Mouse (Mus musculus) embryonic fibroblast, embryonic 13.5 days (primary cell): Measurements from ENCODE around the gene Grasp.

Experiments
- CTCF ChIP-seq: IDR thresholded peaks from 2 replicates; pipeline ENCODE4 v1.5.1; 2011; ENCODE audit warnings: mild to moderate bottlenecking, control low read depth, low read length, moderate library complexity, borderline replicate concordance; ENCODE audit not compliant: insufficient read depth
- POLR2A ChIP-seq: IDR thresholded peaks from 2 replicates; pipeline ENCODE4 v1.6.1; 2011; ENCODE audit warnings: low read depth, mild to moderate bottlenecking, control low read depth, low read length, moderate library complexity

- TF ChIP-seq CTCF (no peak), POLR2A (no peak)
Measured at GRCm38 (mm10) chr15:101248029-101248710, 24.2 kb downstream of the Grasp start.
